Mouse (Mus musculus): Measurements from ENCODE around the gene Casp8.

- TF ChIP-seq TAL1 (IDR thresholded peaks at IDR 0.05; ENCODE audit: low read length) = no peak
- TF ChIP-seq GATA1 (IDR thresholded peaks at IDR 0.05; ENCODE audit: low read length) = no peak
Measured at GRCm38 (mm10) chr1:58762576-58762975, 32.6 kb upstream of the Casp8 start.
